Mouse (Mus musculus) liver, embryonic 14.5 days (tissue): Measurements from ENCODE around the gene Nol12. TPM values are rescaled to one million over a fixed set of nuclear protein-coding genes. Genes with fewer than 3 reads are reported as not detected.

Experiments used
- ATAC-seq: fragments of 200-750 bp; cut with Nextera tagmentation; 2 replicates; pipeline ENCODE4 v1.8.0; 2017; ENCODE audit warnings: moderate number of reproducible peaks, mild to moderate bottlenecking, moderate library complexity; ENCODE audit not compliant: insufficient read depth
- DNase-seq, 3 experiments: peaks; one replicate each; pipeline ENCODE4 v3.0.0-alpha.2; 2012 to 2013; ENCODE audit warnings: low read depth in 3 of 3, low spot score in 3 of 3
- H3K27ac ChIP-seq: fragments of 300-500 bp; sonication (generic); 2 replicates; pipeline ENCODE4 v1.5.1; 2014; ENCODE audit warnings: moderate library complexity, mild to moderate bottlenecking, control low read depth, inconsistent platforms
- H3K27me3 ChIP-seq: fragments of 300-500 bp; sonication (generic); 2 replicates; pipeline ENCODE4 v1.6.1; 2014; ENCODE audit warnings: mild to moderate bottlenecking, low read length, moderate library complexity; ENCODE audit not compliant: control insufficient read depth, insufficient read depth
- H3K36me3 ChIP-seq: fragments of 300-500 bp; sonication (generic); replicated peaks from 2 replicates; pipeline ENCODE4 v1.6.1; 2014; ENCODE audit warnings: low read depth; ENCODE audit not compliant: control insufficient read depth, insufficient read depth
- H3K4me1 ChIP-seq, 2 experiments: fragments of 200-500 bp in 1 of 2; fragments of 300-500 bp in 1 of 2; sonication (generic) in 1 of 2; replicated peaks; 2 replicates each; pipeline ENCODE4 v1.6.1; 2012 to 2014; ENCODE audit warnings: antibody characterized with exemption in 1 of 2, inconsistent platforms in 1 of 2, low read length in 1 of 2; ENCODE audit not compliant: control insufficient read depth in 2 of 2, insufficient read depth in 2 of 2
- H3K4me2 ChIP-seq: fragments of 300-500 bp; sonication (generic); 2 replicates; pipeline ENCODE4 v1.6.1; 2014; ENCODE audit warnings: low read depth, mild to moderate bottlenecking, control low read depth, moderate library complexity
- H3K4me3 ChIP-seq, 2 experiments: fragments of 200-500 bp in 1 of 2; fragments of 300-500 bp in 1 of 2; sonication (generic) in 1 of 2; 2 replicates each; pipeline ENCODE4 v1.5.1; 2012 to 2014; ENCODE audit warnings: low read depth in 2 of 2, low read length in 2 of 2, mild to moderate bottlenecking in 2 of 2, control low read depth in 1 of 2, inconsistent platforms in 1 of 2, moderate library complexity in 1 of 2; ENCODE audit not compliant: insufficient read depth in 1 of 2
- H3K9ac ChIP-seq: fragments of 300-500 bp; sonication (generic); replicated peaks from 2 replicates; pipeline ENCODE4 v1.6.1; 2014; ENCODE audit warnings: mild to moderate bottlenecking, control low read depth, moderate library complexity
- H3K9me3 ChIP-seq: fragments of 300-500 bp; sonication (generic); 2 replicates; pipeline ENCODE4 v1.6.1; 2016; ENCODE audit warnings: low read length, mixed read lengths; ENCODE audit not compliant: control insufficient read depth
- CTCF ChIP-seq: IDR thresholded peaks from 2 replicates; pipeline ENCODE4 v1.5.1; 2016; ENCODE audit warnings: antibody characterized with exemption, low read depth, control low read depth
- EP300 ChIP-seq: IDR thresholded peaks from 2 replicates; pipeline ENCODE4 v1.6.1; 2016; ENCODE audit warnings: antibody characterized with exemption, low read depth
- WGBS: fragments of 180-500 bp; shearing (Covaris S2); extraction: QIAGEN DNeasy Blood & Tissue Kit; methylation state at CpG from one replicate; pipeline ENCODE4 v1.1.7; 2014; ENCODE audit not compliant: insufficient replicate concordance; 5-methylcytosine and 5-hydroxymethylcytosine counted together
- polyA plus RNA-seq, 2 experiments: library from polyadenylated mRNA; depleted of rRNA in 1 of 2; stranded (reverse) in 1 of 2; unstranded in 1 of 2; fragments of >200 nt; fragmentation: Nextera tagmentation in 1 of 2; extraction: Ambion mirVana in 1 of 2; gene quantifications; 2 replicates each; pipeline versions ENCODE4 v1.2.1 to v1.2.3; 2012 to 2014

Gene Nol12
- polyA plus RNA-seq, 2 experiments, result 17.5 to 32.7 TPM

DNA sequence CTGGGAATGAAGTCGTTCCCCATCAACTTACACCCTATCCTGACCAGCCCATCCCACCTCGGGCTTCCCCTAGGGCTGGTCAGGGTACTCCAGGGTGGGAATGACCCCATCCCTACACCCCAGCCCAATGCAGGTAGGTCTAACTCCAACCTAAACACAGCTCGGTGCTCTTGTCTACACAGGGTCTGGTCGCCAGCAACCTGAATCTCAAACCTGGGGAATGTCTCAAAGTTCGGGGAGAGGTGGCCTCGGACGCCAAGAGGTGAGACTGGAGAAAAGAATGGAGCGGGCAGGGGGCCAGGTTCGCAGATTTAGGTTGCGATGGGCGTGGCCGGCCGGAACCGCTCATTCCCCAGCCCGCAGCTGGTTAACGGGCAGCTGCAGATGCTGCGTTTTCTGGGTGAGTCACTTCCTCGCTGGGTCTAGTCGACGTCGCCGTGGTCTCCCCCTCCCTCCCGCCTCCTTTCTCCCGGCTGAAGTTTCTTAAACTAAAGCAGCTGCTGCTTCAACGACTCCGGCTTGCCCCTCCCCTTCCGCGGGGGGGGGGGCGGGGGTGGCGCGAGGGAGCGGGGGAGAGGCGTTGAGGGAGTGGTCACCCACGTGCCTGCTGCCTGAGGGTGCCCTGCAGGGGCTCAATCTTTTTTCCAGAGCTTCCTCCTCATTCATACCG lies 6.8 kb upstream of the Nol12 start:
- ATAC-seq (peak; percentile 17; the same call in 1 of the 2 replicates), DNase-seq (peak in 1 of 3 experiments; percentile 66)
- Histone ChIP-seq H3K4me3 (peak overlapping the region; percentile 66 to 77), H3K9me3 (no peaks in the 10 kb centered on the region), H3K36me3 (no peaks in the 10 kb centered on the region; the same call in 1 of the 2 replicates), H3K4me2 (peak overlapping the region; percentile 75), H3K4me1 (peaks cover 51 to 52% of the 10 kb centered on the region in 2 experiments), H3K27me3 (no peaks in the 10 kb centered on the region), H3K9ac (peak overlapping the region; percentile 49), H3K27ac (peak overlapping the region; percentile 10)
- TF ChIP-seq EP300 (no peak), CTCF (0 out of 2 replicates have a peak, but pooled peaks have one; percentile 3)
- WGBS, result under 1% methylated on average over 29 of the region's 35 CpGs

GRCm38 (mm10) chr15:78928539-78928938 lies 6.2 kb upstream of the Nol12 start:
- Histone ChIP-seq H3K27ac (peak overlapping the region; percentile 64), H3K9ac (peak overlapping the region; percentile 49), H3K36me3 (no peaks in the 10 kb centered on the region; the same call in 1 of the 2 replicates), H3K4me3 (no peak overlapping the region; a peak in 1 of 4 replicates), H3K9me3 (no peaks in the 10 kb centered on the region), H3K4me2 (peak overlapping the region; percentile 75), H3K4me1 (peaks cover 46 to 48% of the 10 kb centered on the region in 2 experiments), H3K27me3 (no peaks in the 10 kb centered on the region)
- TF ChIP-seq EP300 (no peak), CTCF (no peak)
- ATAC-seq, result no peak
- 45% methylated on average over 8 of the region's 8 CpGs for WGBS
- no peak for DNase-seq

DNA sequence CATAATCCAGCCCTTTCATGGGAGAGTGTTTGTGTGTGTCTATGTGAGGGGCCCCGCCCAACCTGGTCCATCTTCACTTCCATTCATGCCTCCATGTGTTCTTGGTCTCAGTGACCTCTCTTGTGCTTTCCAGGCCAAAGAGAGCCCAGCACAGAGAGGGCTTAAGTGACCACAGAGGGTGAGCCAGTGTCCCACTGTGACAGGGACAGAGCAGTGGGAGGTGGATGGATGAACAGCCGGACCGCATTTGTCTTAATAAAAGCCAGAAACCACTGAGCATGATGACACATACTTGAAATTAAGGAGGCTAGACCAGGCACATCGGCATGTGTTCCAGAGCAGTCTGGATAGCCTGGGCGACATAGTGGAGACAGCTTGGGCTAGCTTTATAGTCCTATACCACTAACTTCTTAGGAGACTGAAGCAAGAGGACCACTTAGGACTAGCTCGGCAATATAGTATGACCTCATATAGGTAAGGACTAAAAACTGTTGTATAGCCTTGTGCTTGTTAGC lies 4.5 kb upstream of the Nol12 start:
- Histone ChIP-seq H3K9ac (no peak overlapping the region), H3K4me2 (no peak overlapping the region), H3K9me3 (no peaks in the 10 kb centered on the region), H3K36me3 (no peaks in the 10 kb centered on the region; the same call in 1 of the 2 replicates), H3K4me1 (peaks cover 33 to 35% of the 10 kb centered on the region in 2 experiments), H3K27me3 (no peaks in the 10 kb centered on the region), H3K27ac (no peak overlapping the region; the same call in 1 of the 2 replicates), H3K4me3 (no peak overlapping the region)
- WGBS, result 80% methylated on average over 6 of the region's 6 CpGs
- DNase-seq (no peak), ATAC-seq (no peak)
- TF ChIP-seq EP300, result no peak

DNA sequence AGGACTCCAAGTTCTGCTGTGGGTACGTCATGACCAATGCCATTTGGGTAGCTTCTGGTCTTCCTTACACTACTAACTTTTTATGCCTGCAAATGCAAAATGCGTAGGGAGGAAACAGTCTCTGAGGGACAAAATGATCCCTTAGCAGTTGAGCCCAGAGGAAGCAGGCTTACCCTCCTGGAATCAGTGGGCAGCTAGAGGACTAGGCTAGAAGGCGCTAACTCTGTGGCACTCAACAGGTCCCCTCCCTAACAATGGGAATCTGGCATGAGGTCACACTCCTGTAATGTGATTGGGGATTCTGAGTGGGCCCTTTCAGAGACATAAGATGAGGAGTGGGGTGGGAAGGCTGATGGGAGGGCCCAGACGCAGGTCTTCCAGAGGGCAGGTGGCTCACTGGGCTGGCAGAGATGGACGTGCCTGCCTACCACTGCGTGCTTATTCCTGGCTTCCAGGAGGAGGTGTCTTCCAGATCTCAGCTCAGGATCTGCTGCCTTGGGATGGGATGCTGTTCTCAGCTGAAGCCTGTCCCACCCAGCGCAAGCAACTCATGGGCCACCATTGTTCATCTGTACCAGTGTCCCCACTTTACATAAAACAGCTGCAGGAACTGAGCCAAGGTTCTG lies 3.8 kb upstream of the Nol12 start:
- Histone ChIP-seq H3K9ac (no peak overlapping the region), H3K36me3 (no peaks in the 10 kb centered on the region; the same call in 1 of the 2 replicates), H3K4me3 (no peak overlapping the region), H3K4me2 (no peak overlapping the region), H3K9me3 (no peaks in the 10 kb centered on the region), H3K4me1 (peaks cover 30 to 34% of the 10 kb centered on the region in 2 experiments), H3K27ac (peak overlapping the region; percentile 54), H3K27me3 (no peaks in the 10 kb centered on the region)
- no peak for ATAC-seq
- WGBS, result 79% methylated on average over 7 of the region's 7 CpGs
- no peak for TF ChIP-seq EP300
- no peak for TF ChIP-seq CTCF
- DNase-seq, result no peak

- DNase-seq (peak in 2 of 3 experiments; percentile 67 to 75), ATAC-seq (peak; percentile 38)
- no peaks in the 10 kb centered on the region for H3K9me3 ChIP-seq
Observed at GRCm38 (mm10) chr15:78931577-78931976, 3.2 kb upstream of the Nol12 start.

More at GRCm38 (mm10) chr15:78931577-78931976, 3.2 kb upstream of the Nol12 start:
- Histone ChIP-seq H3K4me2 (no peak overlapping the region), H3K27ac (peak overlapping the region; percentile 54), H3K4me1 (peaks cover 31 to 34% of the 10 kb centered on the region in 2 experiments), H3K36me3 (no peaks in the 10 kb centered on the region; the same call in 1 of the 2 replicates), H3K27me3 (no peaks in the 10 kb centered on the region), H3K9ac (no peak overlapping the region), H3K4me3 (no peak overlapping the region)
- no peak; the same call in 1 of the 2 replicates for TF ChIP-seq EP300
- TF ChIP-seq CTCF, result peak; percentile 98
- 7% methylated on average over 3 of the region's 3 CpGs for WGBS
